Mouse (Mus musculus) embryonic facial prominence, embryonic 13.5 days (tissue): ENCODE measurements around the gene 1700018G05Rik. TPM values are rescaled to one million over a fixed set of nuclear protein-coding genes. Genes with fewer than 3 reads are reported as not detected.

Source experiments
- polyA plus RNA-seq: library from polyadenylated mRNA; unstranded; fragments of >200 nt; fragmentation: Nextera tagmentation; extraction: Ambion mirVana; gene quantifications from 2 replicates; pipeline ENCODE4 v1.2.1, GENCODE M21; 2015

Gene 1700018G05Rik
- polyA plus RNA-seq, 1 experiment from 2014 or later, result not detected

Other genes starting within 250 kb of the 1700018G05Rik start
- gene Gm3880, start 241.4 kb upstream of the 1700018G05Rik start, polyA plus RNA-seq, result not detected in 2 replicates
- gene Gm9112, start 220.7 kb upstream of the 1700018G05Rik start, polyA plus RNA-seq, result not detected in 2 replicates
- not detected in 2 replicates for gene Dmrtc1b, start 220.5 kb upstream of the 1700018G05Rik start, polyA plus RNA-seq
- gene Dmrtc1c1, start 125.4 kb upstream of the 1700018G05Rik start, polyA plus RNA-seq, result not detected in 2 replicates
- gene Dmrtc1c2, start 73.8 kb upstream of the 1700018G05Rik start, polyA plus RNA-seq, result not detected in 2 replicates
- gene 1700031F05Rik, start 60.4 kb upstream of the 1700018G05Rik start, polyA plus RNA-seq, result not detected in 2 replicates
- 0.84 and 1.3 TPM in 2 replicates for gene Dmrtc1a, start 19.7 kb upstream of the 1700018G05Rik start, polyA plus RNA-seq
- not detected in 2 replicates for gene 1700011M02Rik, start 19.5 kb upstream of the 1700018G05Rik start, polyA plus RNA-seq